Mouse (Mus musculus): ENCODE measurements at regions not wholly inside any gene's neighbourhood (a gene's known extent, or its start where the extent isn't known, plus 50 kb on each side); places are given as distances from the start of the nearest gene placed in this dataset.

- DNase-seq = no peak
- Histone ChIP-seq H3K27me3 (replicated peaks; ENCODE audit: control insufficient read depth, insufficient read depth, low read length) (no peaks in the 10 kb centered on the region), H3K36me3 (ENCODE audit: control insufficient read depth, insufficient read depth, low read length) (no peaks in the 10 kb centered on the region), H3K4me1 (ENCODE audit: control insufficient read depth, insufficient read depth, low read length) (peaks cover 5% of the 10 kb centered on the region; the same call in 1 of the 2 replicates), H3K4me3 (ENCODE audit: insufficient read depth, low read depth, low read length) (no peak overlapping the region), H3K27ac (ENCODE audit: insufficient read depth, low read depth, low read length) (peak overlapping the region; percentile 20; the same call in 1 of the 2 replicates)
- TF ChIP-seq POLR2A (IDR thresholded peaks at IDR 0.05; ENCODE audit: low read depth, low read length) (no peak), CTCF (conservative IDR thresholded peaks at IDR 0.05; ENCODE audit: insufficient read depth, insufficient read length, low read depth, low read length) (no peak)
- WGBS = 54% methylated on average over 5 of the region's 5 CpGs
Measured at GRCm38 (mm10) chr3:52766841-52767240, 250.2 kb downstream of the Cog6 start.

- no peaks in the 10 kb centered on the region for H3K27me3 ChIP-seq (replicated peaks; ENCODE audit: control insufficient read depth, insufficient read depth, low read length)
- H3K36me3 ChIP-seq (ENCODE audit: control insufficient read depth, insufficient read depth, low read length) = no peaks in the 10 kb centered on the region
- H3K27ac ChIP-seq (ENCODE audit: insufficient read depth, low read depth, low read length) = no peak overlapping the region
- TF ChIP-seq CTCF (conservative IDR thresholded peaks at IDR 0.05; ENCODE audit: insufficient read depth, insufficient read length, low read depth, low read length) (no peak), POLR2A (IDR thresholded peaks at IDR 0.05; ENCODE audit: low read depth, low read length) (no peak)
- 80% methylated on average over 4 of the region's 4 CpGs for WGBS
- no peak overlapping the region for H3K4me3 ChIP-seq (ENCODE audit: insufficient read depth, low read depth, low read length)
- H3K4me1 ChIP-seq (ENCODE audit: control insufficient read depth, insufficient read depth, low read length) = peaks cover 5% of the 10 kb centered on the region; the same call in 1 of the 2 replicates
- no peak for DNase-seq
Measured at GRCm38 (mm10) chr3:52764166-52764565, 252.9 kb downstream of the Cog6 start.

GRCm38 (mm10) chr3:52763660-52764059, 253.4 kb downstream of the Cog6 start:
- no peak for DNase-seq
- H3K27me3 ChIP-seq (replicated peaks; ENCODE audit: control insufficient read depth, insufficient read depth, low read length) = no peaks in the 10 kb centered on the region
- H3K36me3 ChIP-seq (ENCODE audit: control insufficient read depth, insufficient read depth, low read length) = no peaks in the 10 kb centered on the region
- TF ChIP-seq POLR2A (IDR thresholded peaks at IDR 0.05; ENCODE audit: low read depth, low read length) = no peak
- TF ChIP-seq CTCF (conservative IDR thresholded peaks at IDR 0.05; ENCODE audit: insufficient read depth, insufficient read length, low read depth, low read length) = no peak
- H3K27ac ChIP-seq (ENCODE audit: insufficient read depth, low read depth, low read length) = no peak overlapping the region
- H3K4me3 ChIP-seq (ENCODE audit: insufficient read depth, low read depth, low read length) = no peak overlapping the region
- 81% methylated on average over 5 of the region's 5 CpGs for WGBS
- H3K4me1 ChIP-seq (ENCODE audit: control insufficient read depth, insufficient read depth, low read length) = peaks cover 5% of the 10 kb centered on the region; the same call in 1 of the 2 replicates

GRCm38 (mm10) chr3:52762549-52762948, 254.5 kb downstream of the Cog6 start:
- H3K4me3 ChIP-seq (ENCODE audit: insufficient read depth, low read depth, low read length) = no peak overlapping the region
- TF ChIP-seq CTCF (conservative IDR thresholded peaks at IDR 0.05; ENCODE audit: insufficient read depth, insufficient read length, low read depth, low read length) (no peak), POLR2A (IDR thresholded peaks at IDR 0.05; ENCODE audit: low read depth, low read length) (no peak)
- no peaks in the 10 kb centered on the region for H3K36me3 ChIP-seq (ENCODE audit: control insufficient read depth, insufficient read depth, low read length)
- no peak for DNase-seq
- 92% methylated on average over 6 of the region's 6 CpGs for WGBS
- no peaks in the 10 kb centered on the region for H3K27me3 ChIP-seq (replicated peaks; ENCODE audit: control insufficient read depth, insufficient read depth, low read length)
- H3K4me1 ChIP-seq (ENCODE audit: control insufficient read depth, insufficient read depth, low read length) = peaks cover 5% of the 10 kb centered on the region; the same call in 1 of the 2 replicates
- H3K27ac ChIP-seq (ENCODE audit: insufficient read depth, low read depth, low read length) = no peak overlapping the region

- peaks cover 8% of the 10 kb centered on the region for H3K4me1 ChIP-seq (ENCODE audit: control insufficient read depth, insufficient read depth, low read length)
Measured at GRCm38 (mm10) chr3:52759846-52760245, 257.2 kb downstream of the Cog6 start.

GRCm38 (mm10) chr3:52758561-52758960, 258.5 kb downstream of the Cog6 start:
- Histone ChIP-seq H3K36me3 (ENCODE audit: control insufficient read depth, insufficient read depth, low read length) (no peaks in the 10 kb centered on the region), H3K27me3 (replicated peaks; ENCODE audit: control insufficient read depth, insufficient read depth, low read length) (no peaks in the 10 kb centered on the region), H3K4me1 (ENCODE audit: control insufficient read depth, insufficient read depth, low read length) (peaks cover 15% of the 10 kb centered on the region), H3K4me3 (ENCODE audit: insufficient read depth, low read depth, low read length) (no peak overlapping the region), H3K27ac (ENCODE audit: insufficient read depth, low read depth, low read length) (no peak overlapping the region)
- TF ChIP-seq CTCF (conservative IDR thresholded peaks at IDR 0.05; ENCODE audit: insufficient read depth, insufficient read length, low read depth, low read length) (peak; percentile 86), POLR2A (IDR thresholded peaks at IDR 0.05; ENCODE audit: low read depth, low read length) (no peak)
- DNase-seq = peak; percentile 74
- WGBS = 22% methylated on average over 2 of the region's 2 CpGs

More at GRCm38 (mm10) chr3:52759846-52760245, 257.2 kb downstream of the Cog6 start:
- WGBS = 94% methylated on average over 11 of the region's 11 CpGs
- no peaks in the 10 kb centered on the region for H3K27me3 ChIP-seq (replicated peaks; ENCODE audit: control insufficient read depth, insufficient read depth, low read length)
- DNase-seq = no peak
- H3K4me3 ChIP-seq (ENCODE audit: insufficient read depth, low read depth, low read length) = no peak overlapping the region
- no peaks in the 10 kb centered on the region for H3K36me3 ChIP-seq (ENCODE audit: control insufficient read depth, insufficient read depth, low read length)
- no peak overlapping the region for H3K27ac ChIP-seq (ENCODE audit: insufficient read depth, low read depth, low read length)
- TF ChIP-seq CTCF (conservative IDR thresholded peaks at IDR 0.05; ENCODE audit: insufficient read depth, insufficient read length, low read depth, low read length) (no peak), POLR2A (IDR thresholded peaks at IDR 0.05; ENCODE audit: low read depth, low read length) (no peak)

GRCm38 (mm10) chr3:52756816-52757215, 260.2 kb downstream of the Cog6 start:
- TF ChIP-seq CTCF (conservative IDR thresholded peaks at IDR 0.05; ENCODE audit: insufficient read depth, insufficient read length, low read depth, low read length) (no peak), POLR2A (IDR thresholded peaks at IDR 0.05; ENCODE audit: low read depth, low read length) (no peak)
- Histone ChIP-seq H3K27ac (ENCODE audit: insufficient read depth, low read depth, low read length) (no peak overlapping the region), H3K4me3 (ENCODE audit: insufficient read depth, low read depth, low read length) (no peak overlapping the region), H3K36me3 (ENCODE audit: control insufficient read depth, insufficient read depth, low read length) (no peaks in the 10 kb centered on the region), H3K4me1 (ENCODE audit: control insufficient read depth, insufficient read depth, low read length) (peaks cover 15% of the 10 kb centered on the region), H3K27me3 (replicated peaks; ENCODE audit: control insufficient read depth, insufficient read depth, low read length) (no peaks in the 10 kb centered on the region)
- 96% methylated on average over 5 of the region's 5 CpGs for WGBS
- no peak for DNase-seq

All from kidney, adult 2 months (tissue).